Mouse (Mus musculus): ENCODE measurements around the gene Bahd1.

The Bahd1 gene

GRCm38 (mm10) chr2:118926998-118927739 lies 27.0 kb downstream of the Bahd1 start:
- DNase-seq (ENCODE audit: low spot score in 2 of 2): no peak

GRCm38 (mm10) chr2:118941341-118941740 lies 41.2 kb downstream of the Bahd1 start:
- DNase-seq (ENCODE audit: low spot score in 2 of 2): no peak

- DNase-seq (ENCODE audit: low spot score in 2 of 2): no peak
Observed at GRCm38 (mm10) chr2:118943232-118943631, 43.1 kb downstream of the Bahd1 start.

GRCm38 (mm10) chr2:118948818-118949217 lies 48.6 kb downstream of the Bahd1 start:
- no peak for DNase-seq (ENCODE audit: low spot score in 2 of 2)

GRCm38 (mm10) chr2:118949699-118950098 lies 49.5 kb downstream of the Bahd1 start:
- DNase-seq (ENCODE audit: low spot score in 2 of 2): no peak

- no peak for DNase-seq (ENCODE audit: low spot score in 2 of 2)
Observed at GRCm38 (mm10) chr2:118956497-118956896, 56.3 kb downstream of the Bahd1 start.

- no peak for DNase-seq (ENCODE audit: low spot score in 2 of 2)
Observed at GRCm38 (mm10) chr2:118959644-118960043, 59.5 kb downstream of the Bahd1 start.

- DNase-seq (ENCODE audit: low spot score in 2 of 2): no peak
Observed at GRCm38 (mm10) chr2:118960413-118960812, 60.2 kb downstream of the Bahd1 start.

- DNase-seq (ENCODE audit: low spot score in 2 of 2): no peak
Observed at GRCm38 (mm10) chr2:118961546-118961945, 61.4 kb downstream of the Bahd1 start.

- DNase-seq (ENCODE audit: low spot score in 2 of 2): no peak
Observed at GRCm38 (mm10) chr2:118963007-118963675, 63.0 kb downstream of the Bahd1 start.

- no peak for DNase-seq (ENCODE audit: low spot score in 2 of 2)
Observed at GRCm38 (mm10) chr2:118963676-118964012, 63.5 kb downstream of the Bahd1 start.

- DNase-seq (ENCODE audit: low spot score in 2 of 2): no peak
Observed at GRCm38 (mm10) chr2:118969585-118970147, 69.5 kb downstream of the Bahd1 start.

- no peak for DNase-seq (ENCODE audit: low spot score in 2 of 2)
Observed at GRCm38 (mm10) chr2:118972048-118972447, 71.9 kb downstream of the Bahd1 start.

GRCm38 (mm10) chr2:118972687-118973376 lies 72.7 kb downstream of the Bahd1 start:
- peak; percentile 67 to 85 for DNase-seq (ENCODE audit: low spot score in 2 of 2)
